Mouse (Mus musculus): ENCODE data around the gene Ccdc36.
A peak's percentile ranks its signal among the peaks of the same experiment; 100 is the strongest.

Ccdc36 gene

GRCm38 (mm10) chr9:108428384-108428783 lies at the start of gene Ccdc36:
Gene Ccdc36 (minus strand): TSS chr9:108428484.
- no peak for DNase-seq (ENCODE audit: low spot score)

- DNase-seq (ENCODE audit: low spot score) = no peak
Measured at GRCm38 (mm10) chr9:108474528-108474927, 46.2 kb upstream of the Ccdc36 start.

DNA sequence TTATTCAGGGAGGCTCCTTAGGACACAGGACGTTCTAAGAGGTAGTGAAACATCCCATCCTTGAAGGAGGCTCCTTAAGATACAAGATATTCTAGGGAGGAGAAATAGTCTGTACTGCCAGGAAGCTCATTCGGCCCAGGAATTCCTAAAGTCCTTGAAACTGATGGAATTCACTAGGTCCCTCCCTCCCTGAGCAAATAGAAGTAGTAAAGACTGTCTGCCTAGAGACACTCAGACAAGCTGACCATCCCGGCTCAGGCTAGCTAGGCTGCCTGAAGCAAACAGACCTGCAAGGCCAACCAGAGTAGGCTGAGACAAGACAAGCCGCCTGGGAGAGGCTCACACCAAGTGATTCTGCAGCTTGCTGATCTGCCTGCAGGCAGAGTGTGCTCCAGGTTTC lies 41.6 kb upstream of the Ccdc36 start:
- DNase-seq (ENCODE audit: low spot score) = no peak

DNA sequence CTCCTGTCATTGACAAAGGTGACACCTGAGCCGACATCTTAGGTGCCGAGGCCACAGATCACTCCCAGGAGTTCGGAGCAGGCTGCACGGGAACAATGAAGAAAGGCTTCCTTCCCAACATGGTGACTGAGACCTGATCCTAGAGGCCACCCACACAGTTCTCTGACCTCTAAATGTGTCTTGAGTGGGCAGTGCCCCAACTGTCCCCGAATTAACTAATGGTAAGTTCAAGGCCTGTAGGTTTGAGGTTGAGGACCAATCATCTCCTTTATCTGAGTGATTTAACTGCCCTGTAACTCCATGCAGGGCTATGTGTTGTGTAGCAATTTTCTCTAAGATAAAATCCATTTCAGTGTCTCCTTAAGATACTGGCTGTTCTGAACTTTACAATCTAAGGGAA lies 41.1 kb upstream of the Ccdc36 start:
- DNase-seq (ENCODE audit: low spot score) = no peak

GRCm38 (mm10) chr9:108466219-108466618 lies 37.9 kb upstream of the Ccdc36 start:
- DNase-seq (ENCODE audit: low spot score) = no peak

GRCm38 (mm10) chr9:108463713-108464112 lies 35.4 kb upstream of the Ccdc36 start:
- DNase-seq (ENCODE audit: low spot score) = no peak

DNA sequence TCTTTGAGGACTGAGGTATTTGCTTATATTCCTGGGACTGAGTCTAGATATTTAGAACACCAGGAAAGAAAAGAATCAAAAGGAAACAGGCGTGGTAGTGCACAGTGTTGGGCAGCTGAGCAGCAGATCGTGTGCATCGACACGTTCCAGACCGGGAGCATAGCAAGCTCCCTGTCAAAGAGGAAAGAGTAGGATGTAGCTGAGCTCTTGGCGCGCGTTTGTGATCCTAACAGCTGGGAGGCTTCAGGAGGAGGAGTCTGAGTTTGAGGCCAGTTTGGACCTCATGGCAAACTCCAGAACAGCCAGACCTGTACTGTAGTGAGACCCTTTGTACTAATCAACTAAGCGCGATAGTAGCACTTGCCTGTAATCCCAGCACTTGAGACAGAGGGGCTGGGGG lies 33.9 kb upstream of the Ccdc36 start:
- DNase-seq (ENCODE audit: low spot score) = no peak

DNA sequence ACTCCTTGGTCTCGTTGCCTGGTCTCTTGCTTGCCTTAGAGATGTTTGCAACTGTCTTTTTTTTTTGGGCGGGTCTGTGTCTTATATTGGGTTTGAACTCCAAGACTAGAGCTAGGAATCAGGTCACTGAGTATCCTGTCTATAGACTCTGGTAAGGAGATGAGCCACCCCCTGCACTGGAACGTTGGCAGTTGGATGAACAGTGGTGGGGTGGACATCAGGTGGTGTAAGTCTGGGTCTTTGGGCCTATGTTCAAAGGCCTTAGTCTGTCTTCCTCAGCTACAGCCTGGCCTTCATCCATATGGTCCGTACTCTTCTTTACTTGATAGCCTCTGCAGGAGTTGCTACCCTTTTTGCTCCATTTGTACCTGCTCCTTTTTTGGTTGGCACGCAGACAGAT lies 33.4 kb upstream of the Ccdc36 start:
- no peak for DNase-seq (ENCODE audit: low spot score)

DNA sequence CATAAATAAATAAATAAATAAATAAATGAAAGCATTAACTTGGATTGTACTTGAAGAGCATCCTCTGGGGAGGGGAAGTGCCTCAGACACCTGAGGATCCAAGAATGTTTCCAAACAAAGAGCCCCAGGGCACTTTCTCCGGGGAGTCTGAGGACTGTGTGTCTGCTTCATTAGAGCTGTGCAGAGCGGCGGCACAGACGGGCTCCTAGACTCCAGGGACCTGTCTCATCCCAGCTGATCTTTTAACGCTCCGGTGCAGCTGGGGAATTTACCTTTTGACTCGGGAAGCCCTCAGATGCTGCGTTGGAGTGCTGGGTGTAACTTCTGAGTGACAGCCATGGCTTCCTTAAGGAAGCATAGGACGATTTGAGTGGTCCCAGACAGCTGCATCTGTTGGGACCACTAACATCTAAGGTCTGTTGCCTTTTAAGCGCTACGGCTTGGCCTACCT lies 32.9 kb upstream of the Ccdc36 start, which contains the start of gene Klhdc8b:
TSS of gene Klhdc8b (minus strand) at position 401 of the 451 bp plus-strand sequence.
- peak; percentile 27 for DNase-seq (ENCODE audit: low spot score)

DNA sequence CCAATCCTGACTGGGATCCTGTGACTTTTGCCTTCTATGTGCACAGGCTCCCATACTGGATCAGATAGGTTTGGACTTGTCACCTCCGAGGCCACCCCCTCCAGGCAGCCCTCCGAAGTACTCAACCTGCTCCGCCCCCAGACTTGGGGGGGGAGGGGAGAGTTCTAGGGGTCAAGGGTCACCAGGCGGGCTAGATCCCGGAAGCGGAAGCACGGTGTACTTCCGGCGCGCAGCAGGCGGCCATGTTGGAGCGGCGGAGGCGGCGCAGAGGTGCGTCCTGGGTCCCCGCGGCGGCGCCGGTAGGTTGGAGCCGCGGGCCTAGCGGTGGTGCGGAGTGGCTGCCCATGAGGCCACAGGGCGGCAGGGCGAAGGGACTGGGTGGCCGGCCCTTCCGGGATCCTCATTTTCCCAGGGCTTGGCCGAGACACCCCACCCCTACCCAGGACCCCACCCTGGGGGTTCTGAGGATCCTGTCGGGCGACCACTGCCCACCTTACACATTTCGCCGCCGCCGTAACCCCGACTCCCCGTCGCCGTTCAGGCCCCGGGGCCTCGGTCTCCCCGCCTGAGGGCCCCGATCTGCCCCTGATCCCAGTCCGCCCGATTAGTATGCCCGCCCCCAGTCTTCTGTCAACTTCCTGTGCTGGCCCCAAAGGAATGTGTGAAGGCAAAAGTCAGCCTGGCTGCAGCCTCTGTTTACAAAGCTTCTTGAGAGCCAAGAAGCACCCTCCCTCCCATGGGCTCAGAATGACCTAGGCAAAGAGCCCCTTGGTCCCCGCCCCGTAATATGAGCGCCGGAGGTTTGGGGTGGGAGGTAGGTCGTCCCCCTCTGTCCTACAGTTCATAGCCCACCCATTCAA lies 32.3 kb upstream of the Ccdc36 start, which contains the start of gene Ccdc71:
TSS of gene Ccdc71 (plus strand) at position 209 of the 860 bp plus-strand sequence.
- DNase-seq (ENCODE audit: low spot score) = peak; percentile 89

DNA sequence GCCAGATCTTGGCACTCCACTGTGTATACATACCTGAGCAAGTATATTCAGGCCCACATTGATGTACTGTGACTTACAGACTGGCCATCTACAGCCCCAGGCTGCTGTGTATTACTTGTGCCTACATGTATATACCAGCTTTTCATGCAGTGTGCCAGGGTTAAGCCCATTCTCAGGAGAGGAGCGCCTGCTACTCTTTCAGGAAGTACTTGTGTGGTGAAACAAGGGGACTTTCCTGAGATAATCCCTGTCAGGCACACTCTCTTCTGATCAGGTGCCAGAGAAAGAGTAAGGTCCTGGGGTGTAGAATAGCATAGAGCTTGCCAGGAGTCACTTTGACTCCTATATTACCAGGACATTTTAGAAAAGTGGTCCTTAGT lies 31.6 kb upstream of the Ccdc36 start:
- DNase-seq (ENCODE audit: low spot score) = no peak

- no peak for DNase-seq (ENCODE audit: low spot score)
Measured at GRCm38 (mm10) chr9:108456953-108457352, 28.7 kb upstream of the Ccdc36 start.

DNA sequence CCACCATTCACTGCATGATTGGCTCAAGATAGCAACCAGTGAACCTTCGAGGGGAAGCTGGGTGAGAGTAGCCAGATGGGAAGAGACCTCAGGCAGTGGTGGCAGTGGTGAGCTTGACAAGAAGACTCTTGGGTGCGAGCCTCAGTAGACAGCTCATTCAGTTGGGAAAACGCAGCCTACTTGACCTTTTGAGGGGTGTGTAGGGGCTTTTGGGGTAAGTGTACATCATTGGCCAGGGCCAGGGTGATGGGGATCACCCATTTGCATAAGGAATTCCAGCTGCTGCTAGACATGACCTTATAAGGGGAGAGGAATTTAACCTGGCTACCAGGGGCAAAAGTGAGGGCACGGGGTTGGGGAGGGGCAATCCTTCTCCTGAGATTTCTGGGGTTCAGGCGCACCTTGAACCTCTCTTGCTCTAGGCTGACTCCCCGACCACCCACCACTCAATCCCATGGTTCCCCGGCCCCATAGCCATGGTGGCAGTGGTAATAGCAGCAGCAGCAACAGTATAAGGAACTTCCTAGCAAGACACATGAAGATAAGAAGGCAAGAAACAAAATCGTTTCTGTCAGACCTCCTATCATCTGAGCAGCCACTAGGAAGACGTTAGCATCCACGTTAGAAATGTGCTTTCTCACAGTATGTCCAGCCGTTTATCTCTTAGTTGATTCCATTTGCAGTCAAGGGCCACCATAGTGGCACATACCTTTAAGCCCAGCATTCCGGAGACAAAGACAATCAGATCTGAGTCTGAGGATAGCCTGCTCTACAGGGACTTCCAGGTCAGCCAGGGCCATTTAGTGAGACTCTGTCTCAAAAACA lies 27.7 kb upstream of the Ccdc36 start:
- DNase-seq (ENCODE audit: low spot score) = no peak

- DNase-seq (ENCODE audit: low spot score) = no peak
Measured at GRCm38 (mm10) chr9:108454429-108454828, 26.1 kb upstream of the Ccdc36 start.

DNA sequence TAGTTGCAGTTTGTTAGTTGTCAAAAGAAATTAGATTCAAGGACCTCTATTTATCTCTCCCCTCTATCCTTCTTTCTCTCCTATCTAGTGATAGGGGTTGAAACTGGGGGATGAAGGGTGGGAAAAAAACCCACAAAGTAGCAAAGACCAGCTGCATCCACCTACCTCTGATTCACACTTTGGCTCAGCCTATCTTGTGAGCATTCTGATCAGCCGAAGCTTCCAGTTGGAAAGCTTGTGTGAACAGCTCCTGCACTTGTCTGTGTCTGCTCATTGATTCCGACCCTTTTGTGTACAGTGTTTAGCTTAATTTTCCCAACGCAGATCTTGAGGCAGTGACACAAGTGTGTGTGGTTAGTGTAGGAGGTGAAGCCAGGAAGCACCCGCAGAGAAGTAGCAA lies 25.2 kb upstream of the Ccdc36 start:
- DNase-seq (ENCODE audit: low spot score) = no peak

- DNase-seq (ENCODE audit: low spot score) = no peak
Measured at GRCm38 (mm10) chr9:108452911-108453310, 24.6 kb upstream of the Ccdc36 start.

DNA sequence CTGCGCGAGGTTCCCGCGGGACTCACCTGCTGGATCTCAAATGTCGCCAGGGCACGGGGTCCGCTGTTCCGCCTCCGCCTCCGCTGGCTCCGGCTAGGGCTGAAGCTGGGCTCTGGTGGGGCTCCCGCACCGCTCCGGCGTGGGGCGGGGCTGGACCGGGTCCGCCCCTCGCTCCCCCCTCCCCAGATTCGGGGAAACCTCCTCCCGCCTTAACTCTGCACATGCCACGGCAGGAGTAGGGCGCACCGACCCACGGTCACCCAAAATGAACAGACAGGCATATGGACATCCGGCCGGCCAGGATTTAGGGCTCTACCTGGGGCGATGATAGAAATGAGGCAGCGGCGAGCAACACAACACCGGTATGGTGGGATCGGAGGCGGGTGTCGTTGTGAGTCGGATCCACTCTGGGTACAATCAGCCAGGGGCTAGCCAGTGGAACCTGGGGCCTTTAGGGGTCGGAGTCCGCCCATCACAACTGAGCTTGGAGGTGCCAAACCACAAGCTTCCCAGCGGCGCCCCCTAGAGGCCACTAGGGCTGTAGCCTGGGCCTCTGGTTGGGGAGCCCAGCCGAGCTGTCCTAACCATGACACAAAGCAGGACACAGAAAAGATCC lies 24.1 kb upstream of the Ccdc36 start:
- DNase-seq (ENCODE audit: low spot score) = peak; percentile 98

DNA sequence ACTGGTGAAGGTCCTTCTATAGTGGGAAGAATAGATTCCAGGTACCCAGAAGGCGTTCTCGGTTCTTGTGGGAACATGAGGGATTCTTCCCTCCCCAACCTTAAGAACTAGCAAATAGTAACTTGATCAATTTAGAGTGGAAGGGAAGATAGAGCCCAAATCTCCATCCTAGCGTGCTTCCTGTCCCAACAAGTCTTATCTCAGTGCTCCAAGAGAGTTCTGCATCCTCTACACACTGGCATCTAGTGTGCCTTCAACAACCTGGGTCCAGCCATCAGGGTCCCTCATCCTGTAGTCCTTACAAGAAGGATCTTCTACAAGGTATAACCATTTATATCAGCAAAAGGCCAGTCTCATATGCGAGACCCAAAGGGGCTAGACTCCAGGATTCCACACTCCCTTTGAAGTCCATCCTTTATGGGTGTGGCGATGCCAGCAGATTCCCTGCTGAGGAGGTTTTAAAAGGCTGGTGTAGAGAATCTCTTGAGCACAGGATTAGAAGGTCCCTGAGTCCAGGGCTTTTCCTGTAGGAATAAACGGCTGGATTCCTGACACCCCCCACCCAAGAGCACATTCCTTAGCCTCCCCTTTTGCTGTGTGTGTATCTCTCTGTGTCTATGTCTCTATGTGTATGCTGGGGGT lies 23.4 kb upstream of the Ccdc36 start:
- DNase-seq (ENCODE audit: low spot score) = peak; percentile 26

- no peak for DNase-seq (ENCODE audit: low spot score)
Measured at GRCm38 (mm10) chr9:108451170-108451493, 22.8 kb upstream of the Ccdc36 start.

DNA sequence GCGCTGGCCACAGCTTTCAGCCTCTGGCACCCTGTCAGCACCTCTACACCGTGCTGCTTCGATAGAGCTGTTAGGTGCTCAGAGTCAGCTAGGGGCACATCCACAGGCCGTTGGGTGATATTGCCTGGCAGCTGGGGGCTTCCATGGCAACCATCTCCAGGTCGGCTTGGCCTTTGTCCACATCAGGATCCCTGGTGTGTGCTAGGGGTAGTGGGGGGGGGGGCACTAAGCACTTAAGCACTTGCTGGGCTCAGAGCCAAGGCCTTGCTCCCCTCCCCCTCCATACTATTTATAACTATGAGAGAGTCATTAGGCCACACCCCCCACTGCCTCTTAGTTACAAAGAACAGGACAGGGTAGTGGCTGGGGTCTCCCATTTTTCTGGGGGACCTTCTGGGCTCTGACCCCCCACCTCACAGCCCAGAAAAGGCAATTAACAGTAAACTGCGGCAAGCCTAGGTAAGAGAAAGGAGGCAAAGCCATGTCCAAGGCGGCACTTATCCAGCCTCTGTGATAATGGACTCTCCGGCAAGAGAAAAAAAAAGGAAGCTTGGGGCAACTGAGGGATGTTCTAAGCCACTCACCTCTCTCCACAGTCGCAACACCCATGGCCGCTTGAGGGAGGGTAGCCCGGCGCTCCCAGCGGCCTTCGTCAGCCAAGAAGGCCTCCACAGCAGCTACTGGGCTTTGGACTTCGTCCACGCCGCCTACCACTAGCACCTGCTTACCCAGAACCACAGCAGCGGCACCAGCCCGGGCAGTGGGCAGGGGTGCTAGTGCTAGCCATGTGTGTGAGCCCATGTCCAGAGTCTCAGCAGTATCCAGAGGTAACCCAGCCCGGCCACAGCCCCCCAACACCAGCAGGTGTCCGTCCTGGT lies 22.2 kb upstream of the Ccdc36 start:
- DNase-seq (ENCODE audit: low spot score) = peak; percentile 81

- peak; percentile 89 for DNase-seq (ENCODE audit: low spot score)
Measured at GRCm38 (mm10) chr9:108449860-108450259, 21.6 kb upstream of the Ccdc36 start.

Data from retina, embryonic 14.5 days (tissue).